Mouse (Mus musculus): Measurements from ENCODE around the gene Rnf144b. TPM values are rescaled to one million over a fixed set of nuclear protein-coding genes. Genes with fewer than 3 reads are reported as not detected.

Rnf144b gene
- polyA plus RNA-seq, 1 experiment: 0.17 TPM

DNA sequence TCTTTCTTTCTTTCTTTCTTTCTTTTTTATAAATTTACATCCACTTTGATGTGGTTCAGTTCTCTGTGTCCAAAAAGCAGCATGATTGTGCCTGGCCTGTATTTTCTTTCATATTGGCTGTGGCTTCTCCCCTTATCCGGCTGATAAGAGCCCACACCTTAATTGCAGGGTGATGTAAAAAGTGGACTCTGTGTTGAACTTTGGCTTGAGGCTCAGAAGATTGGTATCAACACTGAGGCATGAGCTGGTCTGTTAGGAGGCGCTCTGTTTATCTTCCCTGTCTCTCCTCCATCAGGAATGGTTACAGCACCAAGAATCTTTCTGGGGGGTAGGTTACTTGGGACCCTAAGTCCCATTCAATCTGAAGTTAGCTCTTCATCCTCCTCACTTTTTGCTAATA, 69.7 kb downstream of the Rnf144b start:
- no peaks in the 10 kb centered on the region for H3K36me3 ChIP-seq (ENCODE audit: control insufficient read depth, insufficient read depth)
- peaks cover 19% of the 10 kb centered on the region for H3K27me3 ChIP-seq (ENCODE audit: control insufficient read depth, insufficient read depth, insufficient read length)
- no peaks in the 10 kb centered on the region for H3K79me2 ChIP-seq (ENCODE audit: control insufficient read depth, insufficient read depth)
- TF ChIP-seq MYOD1 (IDR thresholded peaks at IDR 0.05; ENCODE audit: control insufficient read depth in 1 of 3, insufficient read length in 2 of 3, low read depth in 2 of 3): no peak
- TF ChIP-seq TCF12 (IDR thresholded peaks at IDR 0.05; ENCODE audit: insufficient read depth, poor library complexity, severe bottlenecking): no peak
- no peak for TF ChIP-seq POLR2A (IDR thresholded peaks at IDR 0.05; ENCODE audit: insufficient read length, low read depth)
- no peak overlapping the region for H3ac ChIP-seq (ENCODE audit: control insufficient read depth, insufficient read length)
- no peak overlapping the region for H3K4me3 ChIP-seq
- H3K4me2 ChIP-seq (ENCODE audit: low read depth): no peak overlapping the region

GRCm38 (mm10) chr13:47192771-47193170, 70.3 kb downstream of the Rnf144b start:
- no peaks in the 10 kb centered on the region for H3K36me3 ChIP-seq (ENCODE audit: control insufficient read depth, insufficient read depth)
- no peak overlapping the region for H3K4me2 ChIP-seq (ENCODE audit: low read depth)
- no peak overlapping the region for H3K4me3 ChIP-seq
- no peak for TF ChIP-seq MYOD1 (IDR thresholded peaks at IDR 0.05; ENCODE audit: control insufficient read depth in 1 of 3, insufficient read length in 2 of 3, low read depth in 2 of 3)
- TF ChIP-seq REST (IDR thresholded peaks at IDR 0.05; ENCODE audit: insufficient read depth, insufficient read length): no peak
- no peak for TF ChIP-seq MYOG (IDR thresholded peaks at IDR 0.05; ENCODE audit: control insufficient read depth in 1 of 3, insufficient read depth in 1 of 3, insufficient read length in 2 of 3, low read depth in 2 of 3)
- TF ChIP-seq POLR2AphosphoS2 (IDR thresholded peaks at IDR 0.05; ENCODE audit: insufficient read length, low read depth): no peak
- TF ChIP-seq CEBPB (IDR thresholded peaks at IDR 0.05; ENCODE audit: insufficient read depth, poor library complexity, severe bottlenecking): no peak
- no peak for TF ChIP-seq E2F4 (IDR thresholded peaks at IDR 0.05; ENCODE audit: insufficient read depth)
- no peak for TF ChIP-seq MAX (IDR thresholded peaks at IDR 0.05; ENCODE audit: low read depth)
- TF ChIP-seq TCF12 (IDR thresholded peaks at IDR 0.05; ENCODE audit: insufficient read depth, poor library complexity, severe bottlenecking): no peak
- no peak for TF ChIP-seq POLR2A (IDR thresholded peaks at IDR 0.05; ENCODE audit: insufficient read length, low read depth)
- TF ChIP-seq TCF3 (IDR thresholded peaks at IDR 0.05; ENCODE audit: insufficient read length, low read depth): no peak
- TF ChIP-seq SRF (IDR thresholded peaks at IDR 0.05; ENCODE audit: control insufficient read depth, insufficient read length, low read depth): no peak
- no peak for TF ChIP-seq USF1 (IDR thresholded peaks at IDR 0.05; ENCODE audit: low read depth)
- H3ac ChIP-seq (ENCODE audit: control insufficient read depth, insufficient read length): no peak overlapping the region
- no peaks in the 10 kb centered on the region for H3K79me2 ChIP-seq (ENCODE audit: control insufficient read depth, insufficient read depth)
- peaks cover 19% of the 10 kb centered on the region for H3K27me3 ChIP-seq (ENCODE audit: control insufficient read depth, insufficient read depth, insufficient read length)

GRCm38 (mm10) chr13:47193326-47194153, 71.1 kb downstream of the Rnf144b start:
- Histone ChIP-seq H3ac (ENCODE audit: control insufficient read depth, insufficient read length) (no peak overlapping the region), H3K36me3 (ENCODE audit: control insufficient read depth, insufficient read depth) (no peaks in the 10 kb centered on the region), H3K4me2 (ENCODE audit: low read depth) (peak overlapping the region; percentile 64), H3K4me3 (peak overlapping the region; percentile 9), H3K79me2 (ENCODE audit: control insufficient read depth, insufficient read depth) (no peaks in the 10 kb centered on the region), H3K27me3 (ENCODE audit: control insufficient read depth, insufficient read depth, insufficient read length) (peaks cover 19% of the 10 kb centered on the region)
- no peak for TF ChIP-seq MAX (IDR thresholded peaks at IDR 0.05; ENCODE audit: low read depth)
- TF ChIP-seq E2F4 (IDR thresholded peaks at IDR 0.05; ENCODE audit: insufficient read depth): no peak
- TF ChIP-seq TCF3 (IDR thresholded peaks at IDR 0.05; ENCODE audit: insufficient read length, low read depth): no peak
- TF ChIP-seq TCF12 (IDR thresholded peaks at IDR 0.05; ENCODE audit: insufficient read depth, poor library complexity, severe bottlenecking): no peak
- TF ChIP-seq CEBPB (IDR thresholded peaks at IDR 0.05; ENCODE audit: insufficient read depth, poor library complexity, severe bottlenecking): no peak
- TF ChIP-seq POLR2AphosphoS2 (IDR thresholded peaks at IDR 0.05; ENCODE audit: insufficient read length, low read depth): no peak
- TF ChIP-seq SRF (IDR thresholded peaks at IDR 0.05; ENCODE audit: control insufficient read depth, insufficient read length, low read depth): no peak
- no peak for TF ChIP-seq POLR2A (IDR thresholded peaks at IDR 0.05; ENCODE audit: insufficient read length, low read depth)
- no peak for TF ChIP-seq REST (IDR thresholded peaks at IDR 0.05; ENCODE audit: insufficient read depth, insufficient read length)
- TF ChIP-seq MYOG (IDR thresholded peaks at IDR 0.05; ENCODE audit: control insufficient read depth in 1 of 3, insufficient read depth in 1 of 3, insufficient read length in 2 of 3, low read depth in 2 of 3): no peak

DNA sequence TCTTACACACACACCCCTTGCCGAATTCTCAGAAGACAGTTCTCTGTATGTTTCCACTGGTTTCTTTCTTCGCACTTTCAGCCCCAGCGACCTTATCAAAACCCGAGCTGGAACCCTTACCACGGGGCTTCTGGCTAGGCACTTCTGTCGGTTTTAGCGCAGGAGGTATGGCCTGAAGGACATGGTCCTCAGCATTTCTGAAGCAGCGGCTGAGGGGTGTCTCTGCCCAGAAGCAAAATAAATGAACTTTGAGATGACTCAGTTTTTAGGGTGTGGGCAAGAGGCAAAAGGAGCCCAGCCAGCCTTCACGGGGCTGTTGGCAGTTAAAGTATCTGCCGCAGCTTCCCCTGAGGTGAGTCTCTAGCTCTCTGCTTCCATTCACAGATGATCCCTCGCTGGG, 72.2 kb downstream of the Rnf144b start:
- Histone ChIP-seq H3K4me3 (peak overlapping the region; percentile 9), H3K4me2 (ENCODE audit: low read depth) (peak overlapping the region; percentile 64), H3K79me2 (ENCODE audit: control insufficient read depth, insufficient read depth) (no peaks in the 10 kb centered on the region), H3ac (ENCODE audit: control insufficient read depth, insufficient read length) (no peak overlapping the region), H3K27me3 (ENCODE audit: control insufficient read depth, insufficient read depth, insufficient read length) (peaks cover 19% of the 10 kb centered on the region), H3K36me3 (ENCODE audit: control insufficient read depth, insufficient read depth) (no peaks in the 10 kb centered on the region)
- TF ChIP-seq MYOG (IDR thresholded peaks at IDR 0.05; ENCODE audit: control insufficient read depth in 1 of 3, insufficient read depth in 1 of 3, insufficient read length in 2 of 3, low read depth in 2 of 3) (no peak), CEBPB (IDR thresholded peaks at IDR 0.05; ENCODE audit: insufficient read depth, poor library complexity, severe bottlenecking) (no peak), SRF (IDR thresholded peaks at IDR 0.05; ENCODE audit: control insufficient read depth, insufficient read length, low read depth) (no peak), MYOD1 (IDR thresholded peaks at IDR 0.05; ENCODE audit: control insufficient read depth in 1 of 3, insufficient read length in 2 of 3, low read depth in 2 of 3) (no peak), POLR2AphosphoS2 (IDR thresholded peaks at IDR 0.05; ENCODE audit: insufficient read length, low read depth) (no peak), MAX (IDR thresholded peaks at IDR 0.05; ENCODE audit: low read depth) (no peak), TCF12 (IDR thresholded peaks at IDR 0.05; ENCODE audit: insufficient read depth, poor library complexity, severe bottlenecking) (no peak), REST (IDR thresholded peaks at IDR 0.05; ENCODE audit: insufficient read depth, insufficient read length) (no peak)

DNA sequence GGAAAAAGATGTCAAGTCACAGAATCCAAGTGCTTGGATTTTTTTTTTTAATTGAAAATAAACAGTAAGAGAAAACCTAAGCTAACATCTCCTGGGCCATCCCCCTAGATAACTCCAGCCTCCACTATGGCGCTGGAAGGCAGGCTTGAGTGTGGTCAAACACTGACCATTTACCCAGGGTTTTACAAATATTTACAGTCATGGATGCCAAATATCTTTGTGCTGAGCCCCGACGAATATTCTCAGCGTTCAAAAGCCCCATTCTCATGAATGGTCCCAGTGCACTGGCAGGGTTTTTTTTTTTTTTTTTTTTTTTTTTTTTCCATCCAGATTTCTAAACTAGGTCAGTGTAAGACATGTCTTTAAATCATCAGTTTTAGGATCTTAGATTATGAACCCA, 73.0 kb downstream of the Rnf144b start:
- no peaks in the 10 kb centered on the region for H3K79me2 ChIP-seq (ENCODE audit: control insufficient read depth, insufficient read depth)
- no peak for TF ChIP-seq MYOD1 (IDR thresholded peaks at IDR 0.05; ENCODE audit: control insufficient read depth in 1 of 3, insufficient read length in 2 of 3, low read depth in 2 of 3)
- no peak for TF ChIP-seq MYOG (IDR thresholded peaks at IDR 0.05; ENCODE audit: control insufficient read depth in 1 of 3, insufficient read depth in 1 of 3, insufficient read length in 2 of 3, low read depth in 2 of 3)
- no peak for TF ChIP-seq CEBPB (IDR thresholded peaks at IDR 0.05; ENCODE audit: insufficient read depth, poor library complexity, severe bottlenecking)
- no peak for TF ChIP-seq POLR2A (IDR thresholded peaks at IDR 0.05; ENCODE audit: insufficient read length, low read depth)
- H3K4me2 ChIP-seq (ENCODE audit: low read depth): no peak overlapping the region

More for the DNA sequence above, 73.0 kb downstream of the Rnf144b start:
- no peak overlapping the region for H3ac ChIP-seq (ENCODE audit: control insufficient read depth, insufficient read length)
- no peaks in the 10 kb centered on the region for H3K36me3 ChIP-seq (ENCODE audit: control insufficient read depth, insufficient read depth)
- H3K27me3 ChIP-seq (ENCODE audit: control insufficient read depth, insufficient read depth, insufficient read length): peaks cover 19% of the 10 kb centered on the region
- no peak overlapping the region for H3K4me3 ChIP-seq
